Mouse (Mus musculus): ENCODE measurements around the gene Asphd2. TPM values are rescaled to one million over a fixed set of nuclear protein-coding genes. Genes with fewer than 3 reads are reported as not detected.

Gene Asphd2
- total and polyA plus RNA-seq, 2 experiments, result not detected

GRCm38 (mm10) chr5:112378716-112379115, 15.9 kb downstream of the Asphd2 start:
- no peaks in the 10 kb centered on the region for H3K4me1 ChIP-seq (ENCODE audit: control insufficient read depth, insufficient read depth, low read length)
- peak; percentile 24 for DNase-seq (ENCODE audit: extremely low read depth, low read depth, low spot score)
- TF ChIP-seq CTCF (IDR thresholded peaks at IDR 0.05; ENCODE audit: low read depth, low read length), result no peak
- TF ChIP-seq POLR2A (IDR thresholded peaks at IDR 0.05; ENCODE audit: extremely low read depth, insufficient read depth, low read length), result no peak
- no peak overlapping the region for H3K9ac ChIP-seq (ENCODE audit: low read depth, low read length)
- H3K79me2 ChIP-seq (ENCODE audit: control insufficient read depth, insufficient read depth, low read length), result no peaks in the 10 kb centered on the region
- H3K27ac ChIP-seq (replicated peaks; ENCODE audit: insufficient read depth, low read depth, low read length), result no peak overlapping the region
- no peaks in the 10 kb centered on the region for H3K27me3 ChIP-seq (ENCODE audit: control insufficient read depth, insufficient read depth, low read length)
- WGBS, result 55% methylated on average over 6 of the region's 6 CpGs
- H3K4me3 ChIP-seq (ENCODE audit: insufficient read depth, low read depth, low read length), result no peak overlapping the region
- peaks cover 2% of the 10 kb centered on the region; the same call in 1 of the 2 replicates for H3K36me3 ChIP-seq (ENCODE audit: control insufficient read depth, insufficient read depth, low read length)

DNA sequence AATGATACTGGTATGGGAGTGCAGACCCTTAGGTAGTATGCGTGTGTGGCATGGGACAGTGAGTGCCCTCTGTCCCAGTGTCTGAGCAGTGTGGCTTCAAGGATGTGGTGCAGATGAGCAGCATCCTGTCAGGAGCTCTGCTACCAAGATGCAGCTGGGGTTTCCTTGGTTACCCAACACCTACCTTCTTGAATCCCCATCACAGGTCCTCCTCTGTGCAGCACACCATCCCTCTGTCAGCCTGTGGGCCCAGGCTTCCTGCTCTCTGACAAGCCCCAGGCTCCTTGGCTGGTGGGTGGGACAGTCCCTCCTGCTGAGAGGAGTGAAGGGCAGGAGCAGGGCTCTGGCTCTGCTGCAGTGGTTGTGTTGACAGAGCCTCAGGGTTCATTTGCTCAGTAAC, 17.3 kb downstream of the Asphd2 start:
- 100% methylated on average over 1 of the region's 1 CpGs for WGBS
- Histone ChIP-seq H3K4me1 (ENCODE audit: control insufficient read depth, insufficient read depth, low read length) (no peaks in the 10 kb centered on the region), H3K27ac (replicated peaks; ENCODE audit: insufficient read depth, low read depth, low read length) (no peak overlapping the region), H3K36me3 (ENCODE audit: control insufficient read depth, insufficient read depth, low read length) (peaks cover 2% of the 10 kb centered on the region), H3K4me3 (ENCODE audit: insufficient read depth, low read depth, low read length) (no peak overlapping the region), H3K79me2 (ENCODE audit: control insufficient read depth, insufficient read depth, low read length) (no peaks in the 10 kb centered on the region), H3K27me3 (ENCODE audit: control insufficient read depth, insufficient read depth, low read length) (no peaks in the 10 kb centered on the region), H3K9ac (ENCODE audit: low read depth, low read length) (no peak overlapping the region)
- no peak for DNase-seq (ENCODE audit: extremely low read depth, low read depth, low spot score)
- TF ChIP-seq POLR2A (IDR thresholded peaks at IDR 0.05; ENCODE audit: extremely low read depth, insufficient read depth, low read length), result no peak
- TF ChIP-seq CTCF (IDR thresholded peaks at IDR 0.05; ENCODE audit: low read depth, low read length), result no peak

GRCm38 (mm10) chr5:112376111-112376510, 18.6 kb downstream of the Asphd2 start:
- 94% methylated on average over 4 of the region's 4 CpGs for WGBS

GRCm38 (mm10) chr5:112371933-112372332, 22.7 kb downstream of the Asphd2 start:
- Histone ChIP-seq H3K9ac (ENCODE audit: low read depth, low read length) (no peak overlapping the region), H3K27me3 (ENCODE audit: control insufficient read depth, insufficient read depth, low read length) (no peaks in the 10 kb centered on the region), H3K4me1 (ENCODE audit: control insufficient read depth, insufficient read depth, low read length) (no peaks in the 10 kb centered on the region), H3K27ac (replicated peaks; ENCODE audit: insufficient read depth, low read depth, low read length) (no peak overlapping the region), H3K36me3 (ENCODE audit: control insufficient read depth, insufficient read depth, low read length) (peaks cover 4% of the 10 kb centered on the region; the same call in 1 of the 2 replicates), H3K4me3 (ENCODE audit: insufficient read depth, low read depth, low read length) (no peak overlapping the region), H3K79me2 (ENCODE audit: control insufficient read depth, insufficient read depth, low read length) (no peaks in the 10 kb centered on the region)
- no peak for DNase-seq (ENCODE audit: extremely low read depth, low read depth, low spot score)
- no peak for TF ChIP-seq CTCF (IDR thresholded peaks at IDR 0.05; ENCODE audit: low read depth, low read length)
- TF ChIP-seq POLR2A (IDR thresholded peaks at IDR 0.05; ENCODE audit: extremely low read depth, insufficient read depth, low read length), result no peak
- WGBS, result 87% methylated on average over 7 of the region's 7 CpGs

More at GRCm38 (mm10) chr5:112376111-112376510, 18.6 kb downstream of the Asphd2 start:
- TF ChIP-seq CTCF (IDR thresholded peaks at IDR 0.05; ENCODE audit: low read depth, low read length) (no peak), POLR2A (IDR thresholded peaks at IDR 0.05; ENCODE audit: extremely low read depth, insufficient read depth, low read length) (no peak)
- Histone ChIP-seq H3K36me3 (ENCODE audit: control insufficient read depth, insufficient read depth, low read length) (peaks cover 4% of the 10 kb centered on the region), H3K79me2 (ENCODE audit: control insufficient read depth, insufficient read depth, low read length) (no peaks in the 10 kb centered on the region), H3K27ac (replicated peaks; ENCODE audit: insufficient read depth, low read depth, low read length) (no peak overlapping the region), H3K4me1 (ENCODE audit: control insufficient read depth, insufficient read depth, low read length) (no peaks in the 10 kb centered on the region), H3K4me3 (ENCODE audit: insufficient read depth, low read depth, low read length) (no peak overlapping the region), H3K9ac (ENCODE audit: low read depth, low read length) (no peak overlapping the region), H3K27me3 (ENCODE audit: control insufficient read depth, insufficient read depth, low read length) (no peaks in the 10 kb centered on the region)
- DNase-seq (ENCODE audit: extremely low read depth, low read depth, low spot score), result no peak

GRCm38 (mm10) chr5:112370236-112370813, 24.3 kb downstream of the Asphd2 start:
- WGBS, result 93% methylated on average over 12 of the region's 12 CpGs

DNA sequence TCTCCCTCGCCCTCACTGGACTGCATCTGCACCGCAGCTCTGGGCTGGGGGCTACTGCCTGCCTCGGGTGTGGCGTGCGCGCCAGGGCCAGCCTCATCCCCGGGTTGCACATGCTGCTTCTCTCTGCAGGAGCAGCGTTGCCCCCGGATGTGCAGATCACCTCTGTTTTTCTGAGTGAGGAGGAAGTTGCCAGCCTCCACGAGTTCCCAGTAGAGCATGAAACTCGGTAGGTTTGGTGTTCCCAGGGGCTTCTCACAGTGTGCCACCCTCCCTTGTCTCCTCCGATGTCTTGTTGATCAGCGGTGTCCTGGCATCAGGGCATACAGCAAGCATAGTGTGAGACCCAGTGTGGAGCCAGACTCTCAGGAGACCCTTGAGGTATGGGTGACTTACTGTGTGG, 25.3 kb downstream of the Asphd2 start:
- H3K9ac ChIP-seq (ENCODE audit: low read depth, low read length), result no peak overlapping the region
- WGBS, result 89% methylated on average over 13 of the region's 13 CpGs
- H3K36me3 ChIP-seq (ENCODE audit: control insufficient read depth, insufficient read depth, low read length), result peaks cover 6% of the 10 kb centered on the region; the same call in 1 of the 2 replicates
- TF ChIP-seq CTCF (IDR thresholded peaks at IDR 0.05; ENCODE audit: low read depth, low read length), result no peak
- no peak for TF ChIP-seq POLR2A (IDR thresholded peaks at IDR 0.05; ENCODE audit: extremely low read depth, insufficient read depth, low read length)
- H3K4me3 ChIP-seq (ENCODE audit: insufficient read depth, low read depth, low read length), result no peak overlapping the region
- no peak overlapping the region for H3K27ac ChIP-seq (replicated peaks; ENCODE audit: insufficient read depth, low read depth, low read length)
- DNase-seq (ENCODE audit: extremely low read depth, low read depth, low spot score), result no peak
- no peaks in the 10 kb centered on the region for H3K27me3 ChIP-seq (ENCODE audit: control insufficient read depth, insufficient read depth, low read length)
- H3K79me2 ChIP-seq (ENCODE audit: control insufficient read depth, insufficient read depth, low read length), result no peaks in the 10 kb centered on the region
- no peaks in the 10 kb centered on the region for H3K4me1 ChIP-seq (ENCODE audit: control insufficient read depth, insufficient read depth, low read length)

More at GRCm38 (mm10) chr5:112370236-112370813, 24.3 kb downstream of the Asphd2 start:
- Histone ChIP-seq H3K36me3 (ENCODE audit: control insufficient read depth, insufficient read depth, low read length) (peaks cover 6% of the 10 kb centered on the region; the same call in 1 of the 2 replicates), H3K27ac (replicated peaks; ENCODE audit: insufficient read depth, low read depth, low read length) (no peak overlapping the region), H3K79me2 (ENCODE audit: control insufficient read depth, insufficient read depth, low read length) (no peaks in the 10 kb centered on the region), H3K4me3 (ENCODE audit: insufficient read depth, low read depth, low read length) (no peak overlapping the region), H3K4me1 (ENCODE audit: control insufficient read depth, insufficient read depth, low read length) (no peaks in the 10 kb centered on the region), H3K27me3 (ENCODE audit: control insufficient read depth, insufficient read depth, low read length) (no peaks in the 10 kb centered on the region), H3K9ac (ENCODE audit: low read depth, low read length) (no peak overlapping the region)
- TF ChIP-seq CTCF (IDR thresholded peaks at IDR 0.05; ENCODE audit: low read depth, low read length), result no peak
- TF ChIP-seq POLR2A (IDR thresholded peaks at IDR 0.05; ENCODE audit: extremely low read depth, insufficient read depth, low read length), result no peak
- no peak for DNase-seq (ENCODE audit: extremely low read depth, low read depth, low spot score)
